Mouse (Mus musculus): ENCODE measurements at regions not wholly inside any gene's neighbourhood (a gene's known extent, or its start where the extent isn't known, plus 50 kb on each side); places are given as distances from the start of the nearest gene placed in this dataset.

- no peak for DNase-seq (ENCODE audit: low read depth in 2 of 2, low spot score in 2 of 2)
These were observed 52.8 kb upstream of the Dmrtb1 start for GRCm38 (mm10) chr4:107736866-107737265.

- peak; percentile 67 to 72 for DNase-seq (ENCODE audit: low read depth in 2 of 2, low spot score in 2 of 2)
These were observed 53.9 kb upstream of the Dmrtb1 start for GRCm38 (mm10) chr4:107737907-107738306.

GRCm38 (mm10) chr4:107738776-107739175 is 54.7 kb upstream of the Dmrtb1 start:
- no peak for DNase-seq (ENCODE audit: low read depth in 2 of 2, low spot score in 2 of 2)

- DNase-seq (ENCODE audit: low read depth in 2 of 2, low spot score in 2 of 2): no peak
These were observed 55.9 kb upstream of the Dmrtb1 start for GRCm38 (mm10) chr4:107739789-107740405.

- DNase-seq (ENCODE audit: low read depth in 2 of 2, low spot score in 2 of 2): no peak
These were observed 58.4 kb upstream of the Lrp8 start for GRCm38 (mm10) chr4:107743646-107744045.

GRCm38 (mm10) chr4:107746366-107746765 is 55.7 kb upstream of the Lrp8 start:
- DNase-seq (ENCODE audit: low read depth in 2 of 2, low spot score in 2 of 2): no peak

GRCm38 (mm10) chr4:107746923-107747431 is 55.1 kb upstream of the Lrp8 start:
- DNase-seq (ENCODE audit: low read depth in 2 of 2, low spot score in 2 of 2): no peak

GRCm38 (mm10) chr4:107747454-107747853 is 54.6 kb upstream of the Lrp8 start:
- DNase-seq (ENCODE audit: low read depth in 2 of 2, low spot score in 2 of 2): no peak

- no peak for DNase-seq (ENCODE audit: low read depth in 2 of 2, low spot score in 2 of 2)
These were observed 54.0 kb upstream of the Lrp8 start for GRCm38 (mm10) chr4:107747907-107748628.

GRCm38 (mm10) chr4:107749045-107749444 is 53.0 kb upstream of the Lrp8 start:
- DNase-seq (ENCODE audit: low read depth in 2 of 2, low spot score in 2 of 2): no peak

GRCm38 (mm10) chr4:107750017-107750416 is 52.0 kb upstream of the Lrp8 start:
- DNase-seq (ENCODE audit: low read depth in 2 of 2, low spot score in 2 of 2): no peak

All from CD8-positive naive resting alpha-beta T cell, adult 2 months (primary cell).